Mouse (Mus musculus): ENCODE data around the gene Aig1.

Gene Aig1

DNA sequence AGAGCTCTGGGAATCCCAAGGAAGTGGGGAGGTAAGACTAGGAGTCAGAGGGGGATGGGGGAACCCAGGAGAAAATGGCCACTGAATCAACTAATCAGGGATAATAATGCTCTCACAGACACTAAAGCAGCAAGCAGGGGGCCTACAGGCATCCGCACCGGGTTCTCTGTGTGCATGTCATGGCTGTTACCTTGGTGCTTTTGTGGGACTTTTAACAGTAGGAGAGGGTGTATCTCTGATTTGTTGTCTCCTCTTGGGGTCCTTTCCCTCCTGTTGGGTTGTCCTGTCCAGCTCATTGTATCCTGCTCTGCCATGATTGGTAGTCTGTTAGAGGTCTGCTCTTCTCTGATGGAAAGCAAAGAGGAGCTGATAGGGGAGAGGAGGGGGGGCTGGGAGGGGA, 19.6 kb downstream of the Aig1 start:
- no peak for DNase-seq (ENCODE audit: low spot score in 2 of 2)

DNA sequence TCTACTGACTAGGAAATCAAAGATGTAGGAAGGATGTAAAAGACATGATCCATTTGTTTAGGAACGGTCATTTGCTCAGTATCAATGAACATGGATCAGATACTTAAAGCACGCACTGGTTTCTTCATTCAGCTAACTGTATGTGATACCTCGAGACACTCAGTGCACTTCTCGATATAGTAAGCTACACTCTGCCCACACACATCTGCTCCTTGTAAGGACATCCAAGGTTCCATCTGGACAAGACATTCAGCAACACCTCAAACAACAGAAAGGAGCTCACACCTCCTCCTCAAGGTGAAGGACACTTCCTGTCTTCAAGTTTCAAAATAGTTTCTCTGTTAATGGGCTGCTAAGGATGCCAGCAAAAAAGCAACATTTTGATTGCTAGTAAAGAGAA, 23.9 kb downstream of the Aig1 start:
- DNase-seq (ENCODE audit: low spot score in 2 of 2) = peak; percentile 50 to 82

DNA sequence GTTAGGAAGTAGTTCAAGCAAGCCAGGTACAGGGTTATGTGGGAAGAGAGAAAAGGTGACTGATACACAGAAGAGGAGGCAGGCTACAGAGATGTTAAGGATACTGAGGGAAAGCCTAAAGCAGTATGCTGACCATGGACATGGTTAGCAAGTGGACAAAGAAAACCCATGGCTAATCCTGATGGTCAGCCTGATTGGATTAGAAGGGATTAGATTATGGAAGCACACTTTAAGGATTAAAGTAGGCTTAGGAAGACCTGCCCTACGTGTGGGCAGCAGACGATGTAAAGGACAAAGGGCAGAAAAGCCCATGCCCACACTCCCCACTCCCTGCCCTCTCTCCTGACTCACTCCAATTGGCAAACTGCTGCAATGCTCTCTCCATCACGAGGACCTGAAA, 25.0 kb downstream of the Aig1 start:
- no peak for DNase-seq (ENCODE audit: low spot score in 2 of 2)

DNA sequence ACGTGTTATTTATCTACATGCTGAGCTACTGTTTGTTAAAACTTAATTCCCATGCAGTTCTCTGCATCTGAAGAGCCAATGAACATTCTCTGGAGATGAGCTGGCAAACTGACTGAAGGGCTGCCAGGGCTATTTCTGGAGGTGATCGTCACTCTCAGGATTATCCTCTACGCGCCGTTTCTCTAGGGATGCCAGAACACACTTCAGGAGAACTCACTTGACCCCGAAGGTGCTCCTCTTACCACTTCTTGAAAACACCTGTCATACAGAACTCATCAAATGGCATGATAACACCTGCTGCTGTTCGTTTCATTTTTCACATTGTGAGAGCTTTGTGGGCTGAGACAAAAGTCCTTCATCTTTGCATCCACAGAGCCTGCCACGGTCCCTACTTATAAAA, 25.9 kb downstream of the Aig1 start:
- peak in 1 of 2 experiments; percentile 34 for DNase-seq (ENCODE audit: low spot score in 2 of 2)

DNA sequence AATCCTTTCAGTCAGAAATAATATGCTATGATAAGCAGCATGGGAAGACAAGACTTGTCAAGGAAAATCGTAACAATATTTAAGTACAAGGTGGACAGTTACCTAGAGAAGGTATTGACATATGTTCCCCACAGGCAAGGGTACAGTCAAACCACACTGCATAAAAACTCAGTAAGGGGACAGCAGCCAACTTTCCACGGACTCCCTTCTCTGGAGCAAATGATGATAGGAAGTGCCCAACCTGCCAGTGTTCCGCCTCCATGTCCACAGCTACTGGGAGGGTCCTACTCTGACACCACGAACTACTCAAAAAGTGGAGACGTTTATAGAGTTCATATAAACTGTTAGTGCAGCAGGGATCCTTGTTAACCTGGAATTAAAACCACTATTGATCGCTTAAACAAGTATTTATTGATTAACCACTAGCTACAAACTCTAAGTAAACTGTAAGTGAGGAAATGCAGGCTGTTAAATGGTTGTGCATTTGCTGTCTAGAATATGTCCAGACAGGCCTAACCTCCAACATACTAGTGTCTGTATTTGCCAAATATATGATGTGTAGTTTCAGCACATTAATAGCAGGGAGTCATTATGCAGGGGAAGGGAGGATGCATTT, 30.2 kb downstream of the Aig1 start:
- no peak for DNase-seq (ENCODE audit: low spot score in 2 of 2)

DNA sequence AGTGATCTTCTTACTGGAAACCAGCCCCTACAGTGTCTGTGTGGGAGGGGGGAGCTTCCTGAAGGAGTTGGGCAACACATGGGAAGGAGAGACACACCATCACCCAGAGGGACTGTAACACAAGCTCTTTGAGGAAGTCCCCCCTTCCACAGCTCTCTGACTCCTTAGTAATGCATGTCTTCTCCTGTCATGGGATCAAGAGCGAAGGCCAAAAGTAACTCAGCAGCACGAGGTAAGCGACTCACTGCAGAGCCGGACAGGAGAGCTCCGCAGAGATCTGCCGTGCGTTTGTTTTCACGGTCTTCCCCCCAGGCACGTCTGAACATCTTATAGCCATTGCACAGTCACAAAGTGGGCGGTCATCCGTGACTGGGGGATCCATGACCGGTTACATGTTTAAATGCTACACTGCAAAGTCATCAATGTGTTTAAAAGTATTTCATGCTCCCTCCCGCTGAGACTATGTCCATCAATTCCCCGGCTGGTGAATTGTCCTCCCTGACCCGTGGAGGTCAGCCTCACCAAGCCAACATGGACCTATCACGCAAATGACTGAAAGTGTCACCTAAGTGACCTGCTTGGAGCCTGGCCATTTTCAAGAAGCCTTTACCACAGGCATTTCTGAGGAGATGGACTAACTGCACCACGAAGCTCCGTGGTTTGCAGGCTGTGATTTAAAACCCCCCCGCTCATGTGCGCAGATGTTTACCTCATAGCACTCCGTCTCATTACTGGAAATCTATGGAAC, 30.9 kb downstream of the Aig1 start:
- DNase-seq (ENCODE audit: low spot score in 2 of 2) = no peak

DNA sequence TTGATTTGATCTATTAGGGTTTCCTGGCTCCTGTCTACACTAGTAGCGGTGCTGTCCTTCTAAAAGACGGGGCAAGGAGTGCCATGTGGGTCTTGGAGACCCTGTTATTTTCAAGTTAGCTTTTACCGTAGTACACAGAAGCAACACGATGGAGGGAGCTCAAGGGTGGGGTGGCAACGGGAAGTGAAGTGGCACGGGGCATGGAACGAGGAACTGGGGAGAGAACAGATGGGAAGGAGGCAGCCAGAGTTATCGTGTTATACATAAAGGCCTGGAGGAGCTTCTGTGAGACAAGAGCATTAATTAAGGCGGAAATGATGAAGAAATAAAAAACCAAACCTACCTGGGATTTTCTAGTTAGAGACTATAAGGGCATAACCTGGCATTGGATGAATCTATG, 31.8 kb downstream of the Aig1 start:
- no peak for DNase-seq (ENCODE audit: low spot score in 2 of 2)

DNA sequence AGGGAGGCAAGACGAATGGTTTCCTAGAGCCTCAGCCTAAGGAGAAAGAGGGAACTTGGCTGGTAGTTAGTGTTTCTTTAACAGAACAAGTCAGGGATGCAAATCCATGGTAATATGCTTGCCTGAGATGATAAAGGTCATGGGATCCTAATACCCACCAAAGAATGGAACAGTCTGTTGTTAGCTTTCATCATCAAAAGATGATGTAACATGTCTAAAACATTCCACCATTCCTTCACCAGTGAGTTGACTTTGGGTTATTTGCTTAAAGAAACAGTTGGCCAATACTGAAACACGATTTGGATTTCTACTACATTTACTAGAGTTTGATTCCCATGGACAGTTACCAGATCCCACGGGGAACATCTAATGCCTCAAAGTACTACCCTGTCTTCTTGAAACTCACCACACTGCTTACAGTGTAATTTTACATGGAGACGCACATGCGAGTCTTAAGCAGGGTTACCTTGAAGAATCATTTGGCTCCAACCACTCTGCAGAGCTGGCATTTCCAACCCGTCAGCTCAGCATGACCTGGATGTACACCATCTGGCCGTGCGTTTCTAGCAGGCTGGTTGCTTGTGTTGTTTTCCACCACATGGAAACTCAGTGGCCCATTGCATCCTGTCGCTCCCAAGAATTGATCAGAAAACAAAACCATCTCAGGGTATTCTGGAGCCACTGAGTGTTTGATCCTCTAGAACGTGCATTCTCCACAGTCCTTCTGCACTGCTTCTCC, 32.9 kb downstream of the Aig1 start:
- no peak for DNase-seq (ENCODE audit: low spot score in 2 of 2)

DNA sequence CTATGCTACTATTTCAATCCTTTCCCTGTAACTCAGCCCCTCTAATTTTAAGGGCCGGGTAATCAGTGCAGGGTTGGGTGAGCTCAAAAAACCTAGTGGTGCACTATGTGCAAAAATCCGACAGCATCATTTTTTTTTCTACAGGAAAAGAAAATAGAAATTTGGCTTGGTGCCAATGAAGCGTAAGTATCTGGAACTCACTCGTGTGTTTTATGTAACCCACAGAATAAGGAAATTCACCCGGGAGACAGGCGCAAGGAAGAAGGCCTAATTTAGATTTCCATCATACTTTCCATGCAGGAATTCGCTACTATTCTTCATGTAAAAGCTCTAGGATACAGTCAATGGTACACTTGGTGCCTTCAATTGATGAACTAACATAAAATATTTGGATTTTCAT, 34.7 kb downstream of the Aig1 start:
- DNase-seq (ENCODE audit: low spot score in 2 of 2) = no peak

DNA sequence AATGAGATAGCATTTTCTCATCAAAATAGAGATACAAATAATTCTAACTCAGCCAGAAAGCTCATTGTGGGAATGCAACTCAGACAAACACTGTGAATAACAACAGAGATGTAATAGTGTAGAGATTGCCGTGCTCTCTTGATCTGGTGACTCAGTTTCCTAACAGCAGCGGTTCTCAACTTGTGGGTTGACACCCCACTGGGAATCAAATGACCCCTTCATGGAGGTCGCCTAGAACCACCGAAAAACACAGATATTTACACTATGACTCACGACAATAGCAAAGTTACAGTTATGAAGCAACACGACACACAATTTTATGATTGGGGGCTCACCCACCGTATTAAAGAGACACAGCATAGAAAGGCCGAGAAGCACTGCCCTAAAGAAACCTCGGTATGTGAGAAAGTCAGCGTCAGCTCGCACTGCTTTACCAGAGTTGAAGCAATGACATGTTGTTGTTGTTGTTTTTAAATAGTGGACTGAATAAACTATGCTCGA, 35.7 kb downstream of the Aig1 start:
- DNase-seq (ENCODE audit: low spot score in 2 of 2) = no peak

DNA sequence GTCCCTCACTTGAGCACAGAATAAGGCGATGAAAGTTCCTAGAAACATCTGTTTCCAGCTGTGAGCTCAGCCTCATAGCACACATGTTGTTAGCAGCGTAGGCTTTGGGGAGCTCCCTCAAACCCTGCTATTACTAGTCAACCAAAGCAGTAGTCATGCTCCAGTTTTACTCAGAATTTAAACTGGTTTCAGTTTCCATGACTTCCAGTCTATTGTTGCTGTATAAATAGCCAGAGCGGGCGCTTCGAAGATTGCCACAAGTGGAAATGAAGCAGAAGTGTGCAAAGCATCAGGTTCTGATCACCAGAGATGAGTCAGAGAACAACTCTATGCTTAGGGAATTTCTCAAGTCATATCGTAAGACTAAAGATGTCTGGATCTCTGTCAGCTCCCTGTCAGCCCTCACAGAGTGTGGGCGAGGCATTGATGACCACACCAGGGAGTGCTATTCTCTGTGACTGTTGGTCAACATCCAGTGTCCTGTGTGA, 36.2 kb downstream of the Aig1 start:
- no peak for DNase-seq (ENCODE audit: low spot score in 2 of 2)

DNA sequence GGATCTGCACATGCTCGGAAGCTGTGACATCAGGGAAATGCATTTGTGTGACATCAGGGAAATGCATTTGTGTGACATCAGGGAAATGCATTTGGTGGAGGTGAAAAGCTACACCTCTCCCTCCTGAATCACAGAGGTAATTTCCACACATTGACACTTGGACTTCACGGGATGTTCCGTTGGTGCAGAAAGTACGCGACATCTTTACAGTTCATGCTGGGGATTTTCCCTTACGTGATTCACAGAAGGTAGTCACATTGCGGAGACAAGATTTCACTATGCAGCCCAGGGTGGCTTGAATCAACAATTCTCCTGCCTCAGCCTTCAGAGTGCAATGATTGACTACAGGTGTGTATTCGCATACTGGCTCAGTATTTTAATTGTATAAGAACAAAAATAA, 41.6 kb downstream of the Aig1 start:
- DNase-seq (ENCODE audit: low spot score in 2 of 2) = no peak

DNA sequence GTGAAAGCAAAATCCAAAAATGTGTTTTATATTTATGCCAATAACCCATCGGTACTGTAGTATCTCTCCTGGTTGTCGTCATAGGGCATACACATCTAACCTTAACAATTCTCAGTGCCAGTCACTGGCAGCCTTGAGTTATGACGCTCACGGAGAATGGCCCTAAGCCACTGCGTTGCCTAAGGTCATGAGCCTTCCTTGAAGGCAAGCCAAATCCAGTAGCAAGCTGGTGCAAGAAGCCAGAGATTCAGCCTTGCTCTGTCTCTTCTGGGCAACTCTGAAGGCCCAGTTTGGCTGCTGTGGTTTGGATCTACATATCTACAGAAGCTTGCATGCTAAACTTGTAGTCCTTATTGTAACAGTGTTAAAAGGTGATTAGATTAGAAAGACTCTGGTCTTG, 55.2 kb downstream of the Aig1 start:
- no peak for DNase-seq (ENCODE audit: low spot score in 2 of 2)

DNA sequence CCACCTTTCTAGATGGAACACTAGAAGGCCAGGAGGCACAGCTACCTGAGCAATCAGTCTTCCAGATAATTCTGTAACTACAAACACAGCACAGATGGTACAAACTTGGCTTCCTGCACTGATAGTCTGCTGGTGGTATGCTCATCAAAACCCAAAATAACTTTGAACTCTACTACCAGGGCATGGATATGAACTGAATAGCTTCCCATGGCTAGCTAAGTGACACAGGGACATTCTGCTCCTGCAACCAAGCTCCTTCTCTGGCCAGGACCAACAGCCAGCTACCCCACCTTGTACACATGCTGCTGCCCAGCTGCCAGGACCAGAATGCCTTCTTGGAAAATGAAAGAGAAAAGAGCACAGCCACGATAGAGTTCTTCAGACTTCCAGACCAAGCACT, 60.5 kb downstream of the Aig1 start:
- no peak for DNase-seq (ENCODE audit: low spot score in 2 of 2)

DNA sequence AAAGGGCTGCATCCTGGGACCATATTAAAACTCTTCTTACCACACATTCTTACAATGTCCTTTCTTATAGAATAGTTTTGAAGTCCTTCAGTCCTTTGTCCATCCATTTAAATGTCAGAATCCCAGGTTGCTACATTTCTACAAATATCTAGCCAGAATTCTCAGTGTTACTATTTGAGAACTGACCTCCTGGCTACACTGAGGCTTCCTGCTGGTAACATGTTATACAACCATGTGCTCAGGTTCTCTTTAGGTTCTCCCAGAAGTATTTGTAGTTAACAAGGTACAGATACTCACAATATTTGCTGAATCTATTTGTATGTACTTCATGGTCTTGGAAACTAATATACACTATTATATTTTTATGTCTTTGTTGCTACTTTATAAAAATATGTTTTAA, 62.0 kb downstream of the Aig1 start:
- no peak for DNase-seq (ENCODE audit: low spot score in 2 of 2)

DNA sequence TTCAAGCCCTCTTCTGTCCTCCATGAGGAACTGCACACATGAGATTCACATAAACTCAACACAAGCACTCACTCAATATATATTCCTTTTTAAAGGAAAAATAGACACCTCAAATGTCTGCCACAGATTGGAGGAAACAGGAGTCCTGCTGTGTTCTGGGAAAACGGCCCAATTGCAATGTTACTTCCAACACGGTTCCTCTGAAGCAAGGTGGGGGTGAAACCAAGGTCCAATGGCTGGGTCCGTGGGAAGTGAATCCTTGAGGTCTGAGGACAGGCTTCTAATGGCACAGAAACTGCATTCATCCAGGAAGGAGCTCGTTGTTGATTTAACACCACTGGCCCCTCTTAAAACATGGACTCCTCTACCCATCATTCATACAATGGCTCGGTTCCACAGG, 67.5 kb downstream of the Aig1 start:
- DNase-seq (ENCODE audit: low spot score in 2 of 2) = no peak

DNA sequence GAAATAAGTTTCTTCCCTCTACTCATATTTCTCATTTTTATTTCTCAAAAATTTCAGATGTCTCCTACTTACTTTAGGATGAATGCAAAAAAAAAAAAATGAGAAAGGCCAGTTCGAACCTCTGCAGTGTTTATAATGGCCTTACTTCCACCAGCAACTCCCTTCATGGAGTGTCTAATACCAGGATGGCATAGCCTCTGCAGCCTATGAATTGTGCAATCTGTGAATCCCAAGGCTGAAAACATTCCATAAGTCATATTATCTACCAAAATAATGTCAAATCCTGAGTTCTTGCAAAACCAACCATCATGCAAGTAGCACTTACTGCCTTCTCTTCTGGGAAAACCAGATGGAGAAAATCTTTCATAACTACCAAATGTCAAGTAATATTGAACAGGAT, 75.3 kb downstream of the Aig1 start:
- no peak for DNase-seq (ENCODE audit: low spot score in 2 of 2)

DNA sequence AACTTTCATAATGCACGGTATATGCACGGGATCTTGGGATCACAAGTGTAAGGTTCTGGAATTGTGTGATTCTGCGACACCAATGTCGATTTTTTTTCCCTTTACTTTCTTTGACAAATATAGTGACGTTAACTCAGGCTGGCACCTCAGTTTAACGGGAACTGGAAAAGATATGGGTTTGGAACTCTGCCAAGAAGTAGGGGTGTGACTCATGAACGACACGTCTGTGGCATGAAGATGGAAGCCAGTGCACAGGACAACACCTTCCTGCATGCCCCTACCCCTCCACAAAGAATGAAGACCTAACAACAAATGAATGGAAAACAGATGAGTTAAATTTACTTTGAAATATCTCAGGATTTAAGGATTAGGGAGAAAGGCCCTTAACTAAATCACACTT, 76.0 kb downstream of the Aig1 start:
- DNase-seq (ENCODE audit: low spot score in 2 of 2) = no peak

DNA sequence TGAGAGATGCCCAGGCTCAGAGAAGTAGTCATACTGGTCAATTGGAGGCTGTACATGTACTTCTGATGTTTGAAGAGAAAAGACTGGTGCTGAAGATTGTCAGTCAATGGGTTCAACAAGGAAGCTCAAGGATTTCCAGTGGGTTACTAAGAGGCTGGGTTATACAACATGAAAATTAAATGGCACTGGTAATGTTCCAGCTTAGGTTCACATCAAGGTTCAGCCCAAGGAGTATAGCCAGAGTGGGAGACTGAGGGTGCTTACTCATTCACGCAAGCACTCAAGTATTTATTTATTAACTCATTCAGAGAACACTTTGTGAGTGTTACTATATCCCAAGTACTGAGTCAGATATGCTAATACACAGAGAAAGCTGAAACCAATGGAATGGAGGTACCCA, 79.2 kb downstream of the Aig1 start:
- DNase-seq (ENCODE audit: low spot score in 2 of 2) = no peak

DNA sequence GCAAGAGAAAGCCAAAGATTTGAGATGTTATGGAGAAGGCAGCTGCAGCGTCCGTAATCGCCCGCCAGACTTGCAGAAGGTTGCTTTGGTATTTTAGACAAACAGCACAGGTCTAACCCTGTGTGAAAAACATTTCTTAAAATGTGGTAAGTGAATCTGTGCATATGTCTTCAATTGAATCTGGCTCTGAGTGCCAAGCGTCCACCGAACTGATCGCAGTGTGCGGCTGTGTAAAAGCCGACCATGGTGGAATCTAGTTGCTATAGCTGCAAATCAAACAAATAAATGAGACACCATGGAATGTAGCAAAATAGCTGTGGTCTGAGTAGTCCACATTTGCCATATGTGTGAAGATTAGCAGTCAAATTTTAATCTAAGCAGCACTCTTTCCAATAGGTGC, 80.7 kb downstream of the Aig1 start:
- no peak for DNase-seq (ENCODE audit: low spot score in 2 of 2)

DNA sequence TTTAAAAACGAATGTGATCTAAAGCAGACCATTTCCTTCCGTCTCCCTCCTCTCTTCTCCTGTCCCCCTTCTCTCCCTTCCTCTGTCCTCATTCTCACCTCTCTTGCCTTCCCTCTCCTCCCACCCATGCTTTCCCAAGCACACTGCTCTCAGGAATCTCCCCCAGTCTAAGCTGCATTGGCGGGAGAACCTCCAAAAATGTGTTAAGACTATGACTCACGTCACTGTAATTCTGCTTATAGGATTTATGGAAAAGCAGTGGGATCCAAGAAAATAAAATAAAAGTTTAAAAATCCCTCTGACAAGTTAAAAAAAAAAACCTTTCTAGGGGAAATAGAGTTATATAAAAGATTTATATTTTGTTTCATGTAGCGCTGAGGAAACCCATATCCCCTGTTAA, 86.0 kb downstream of the Aig1 start:
- peak; percentile 22 to 58 for DNase-seq (ENCODE audit: low spot score in 2 of 2)

DNA sequence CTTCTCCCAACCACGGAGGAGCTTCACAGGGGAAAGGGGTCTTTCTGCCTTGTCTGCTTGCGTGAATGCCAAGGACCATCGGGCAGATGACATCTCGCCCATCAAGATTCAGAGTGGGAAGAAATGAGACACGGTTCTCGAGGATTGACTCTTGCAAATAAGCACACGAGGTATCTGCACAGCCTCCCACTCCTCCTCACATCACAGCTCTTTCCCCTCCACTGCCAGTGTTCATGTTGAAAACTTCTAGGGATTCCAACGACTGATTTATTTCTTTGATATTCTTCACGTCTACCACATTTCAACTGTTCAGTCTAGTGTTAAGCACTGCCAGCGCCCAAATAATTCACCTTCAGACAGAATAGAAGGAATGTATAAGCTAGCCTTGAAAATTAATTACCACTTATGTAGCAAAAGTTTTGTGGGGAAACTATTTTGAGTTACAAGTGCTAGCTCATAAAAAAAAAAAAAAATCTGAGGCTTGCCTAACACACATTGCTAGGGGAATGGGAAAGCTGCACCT, 86.5 kb downstream of the Aig1 start:
- no peak for DNase-seq (ENCODE audit: low spot score in 2 of 2)

DNA sequence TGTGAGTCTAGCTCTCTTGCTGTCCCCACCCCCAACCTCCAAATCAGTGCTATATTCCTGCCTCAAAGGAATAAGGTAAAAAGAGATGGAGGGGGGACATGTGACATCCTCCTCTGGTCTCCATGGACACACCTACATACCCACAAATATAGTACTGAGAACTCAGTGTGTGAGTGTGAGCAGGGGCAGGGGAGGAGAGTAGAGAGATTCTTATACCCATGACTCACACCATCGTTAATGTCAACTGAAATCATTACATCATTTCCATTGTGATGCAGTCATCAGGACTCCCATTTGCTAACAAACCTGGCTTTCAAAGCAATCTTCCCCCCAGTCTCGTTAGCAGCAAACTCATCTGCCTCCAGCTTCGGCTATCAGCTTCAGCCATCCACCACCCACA, 92.8 kb downstream of the Aig1 start:
- peak; percentile 19 to 29 for DNase-seq (ENCODE audit: low spot score in 2 of 2)

Measured in right cerebral cortex, postnatal 36 days (tissue).